Mouse (Mus musculus) right cerebral cortex, adult 18-20 months (tissue): ENCODE measurements around the gene Pik3r5.

ENCODE experiments used
- DNase-seq: peaks from one replicate; pipeline ENCODE4 v3.0.0; 2022; ENCODE audit warnings: mixed read lengths

Pik3r5 gene

GRCm38 (mm10) chr11:68533971-68534475, 102.1 kb downstream of the Pik3r5 start:
- peak; percentile 35 for DNase-seq

DNA sequence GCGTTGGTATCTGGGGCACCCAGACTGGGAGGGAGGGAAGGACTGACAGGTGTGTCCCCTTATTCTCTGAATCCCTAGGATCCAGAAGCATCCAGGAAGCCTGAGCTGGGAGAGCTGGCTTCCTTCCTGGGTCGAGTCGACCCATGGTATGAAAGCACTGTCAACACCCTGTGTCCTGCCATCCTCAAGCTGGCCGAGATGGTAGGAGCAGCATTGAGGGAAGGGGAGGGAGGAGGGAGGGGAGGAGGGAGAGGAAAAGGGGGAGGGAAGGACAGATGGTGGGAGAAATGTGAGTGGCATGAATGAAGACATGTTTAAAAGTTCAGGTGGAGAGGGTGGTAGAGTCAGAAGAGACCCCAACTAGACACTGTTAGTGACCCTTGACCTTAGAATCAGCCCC, 104.1 kb downstream of the Pik3r5 start:
- no peak for DNase-seq

- DNase-seq, result peak; percentile 69
These were observed 104.5 kb downstream of the Pik3r5 start for GRCm38 (mm10) chr11:68536465-68536864.

DNA sequence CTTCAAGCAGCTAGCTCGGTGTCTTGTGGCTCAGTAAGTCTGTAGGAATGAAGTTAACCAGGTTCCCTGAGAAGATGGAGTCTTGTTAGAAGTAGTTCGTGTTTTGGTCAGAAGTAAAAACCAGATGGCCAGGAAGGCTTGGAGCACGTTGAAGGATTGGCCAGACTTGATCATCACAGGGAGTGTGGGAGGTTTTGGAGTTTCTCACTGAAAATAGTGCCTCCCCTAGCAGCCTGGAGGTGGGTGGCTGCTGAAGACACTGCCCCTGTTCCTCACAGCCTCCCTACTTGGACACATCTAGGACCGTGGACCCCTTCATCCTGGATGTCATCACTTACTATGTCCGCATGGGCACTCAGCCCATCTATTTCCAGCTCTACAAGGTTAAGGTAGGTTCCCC, 107.7 kb downstream of the Pik3r5 start:
- peak; percentile 52 for DNase-seq

- DNase-seq, result no peak
These were observed 112.6 kb downstream of the Pik3r5 start for GRCm38 (mm10) chr11:68544554-68544953.

- DNase-seq, result no peak
These were observed 113.3 kb downstream of the Pik3r5 start for GRCm38 (mm10) chr11:68545172-68545571.

DNA sequence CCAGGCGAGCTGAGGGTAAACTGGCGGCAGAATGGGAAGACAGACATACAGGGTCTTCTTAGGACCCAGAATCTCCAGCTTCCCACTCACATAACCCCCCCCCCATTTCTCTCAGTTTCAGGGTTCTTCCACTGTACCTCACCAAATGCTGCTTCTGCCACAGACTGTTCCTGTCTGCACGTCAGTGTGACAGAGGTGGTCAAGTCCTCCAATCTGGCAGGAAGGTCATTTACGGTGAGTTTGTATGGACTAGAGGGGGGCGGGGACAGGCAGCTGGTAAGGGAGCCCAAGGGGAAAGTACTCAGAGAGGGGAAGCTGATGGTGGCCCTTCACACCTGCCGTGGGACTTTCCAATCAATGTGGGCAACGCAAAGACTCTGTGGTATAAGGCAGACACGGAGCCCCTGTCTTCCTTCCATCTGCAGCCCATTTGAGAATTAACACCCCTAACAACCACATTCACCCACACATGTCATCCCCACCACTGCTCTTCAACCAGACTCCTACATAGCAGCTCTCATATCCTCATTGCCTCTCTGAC, 113.8 kb downstream of the Pik3r5 start:
- no peak for DNase-seq
